Mouse (Mus musculus) stomach, embryonic 16.5 days (tissue): Measurements from ENCODE around the gene Hist1h2bb. TPM values are rescaled to one million over a fixed set of nuclear protein-coding genes. Genes with fewer than 3 reads are reported as not detected.
"Not testable (repeated sequence)": the region's sequence is repeated elsewhere in the genome, so short reads cannot be mapped to it uniquely, and the experiment has no call there.

Experiments used
- ATAC-seq: fragments of 200-750 bp; cut with Nextera tagmentation; 2 replicates; pipeline ENCODE4 v1.8.0; 2017; ENCODE audit warnings: moderate number of reproducible peaks, moderate TSS enrichment; ENCODE audit not compliant: insufficient read depth, low FRiP score
- H3K27ac ChIP-seq: fragments of 300-500 bp; sonication (generic); 2 replicates; pipeline ENCODE4 v1.5.1; 2014; ENCODE audit warnings: low read length
- H3K27me3 ChIP-seq: fragments of 300-500 bp; sonication (generic); 2 replicates; pipeline ENCODE4 v1.6.1; 2014; ENCODE audit warnings: low read length, control low read depth, mixed read lengths; ENCODE audit not compliant: control insufficient read depth, insufficient read depth
- H3K36me3 ChIP-seq: fragments of 300-500 bp; sonication (generic); 2 replicates; pipeline ENCODE4 v1.6.1; 2014; ENCODE audit warnings: low read length; ENCODE audit not compliant: control insufficient read depth, insufficient read depth
- H3K4me1 ChIP-seq: fragments of 300-500 bp; sonication (generic); 2 replicates; pipeline ENCODE4 v1.6.1; 2014; ENCODE audit warnings: low read length, control low read depth, mixed read lengths; ENCODE audit not compliant: control insufficient read depth, insufficient read depth
- H3K4me2 ChIP-seq: fragments of 300-500 bp; sonication (generic); 2 replicates; pipeline ENCODE4 v1.6.1; 2014; ENCODE audit warnings: low read depth, low read length, mixed read lengths
- H3K4me3 ChIP-seq: fragments of 300-500 bp; sonication (generic); replicated peaks from 2 replicates; pipeline ENCODE4 v1.5.1; 2014; ENCODE audit warnings: mild to moderate bottlenecking, low read length
- H3K9ac ChIP-seq: fragments of 300-500 bp; sonication (generic); 2 replicates; pipeline ENCODE4 v1.6.1; 2014; ENCODE audit warnings: low read length
- H3K9me3 ChIP-seq: fragments of 300-500 bp; sonication (generic); replicated peaks from 2 replicates; pipeline ENCODE4 v1.6.1; 2016; ENCODE audit warnings: low read length, control low read depth; ENCODE audit not compliant: control insufficient read depth
- WGBS: fragments of 180-500 bp; shearing (Covaris S2); extraction: QIAGEN DNeasy Blood & Tissue Kit; methylation state at CpG from one replicate; pipeline ENCODE4 v1.1.7; 2014; 5-methylcytosine and 5-hydroxymethylcytosine counted together
- microRNA-seq: library from miRNA; unstranded; fragments of <30 nt; microRNA quantifications from one replicate; pipeline ENCODE4, GENCODE M21; 2016
- polyA plus RNA-seq: library from polyadenylated mRNA; unstranded; fragments of >200 nt; fragmentation: Nextera tagmentation; extraction: Ambion mirVana; gene quantifications from 2 replicates; pipeline ENCODE4 v1.2.1, GENCODE M21; 2015

The Hist1h2bb gene
- polyA plus RNA-seq, 1 experiment from 2014 or later: 2.9 TPM

DNA sequence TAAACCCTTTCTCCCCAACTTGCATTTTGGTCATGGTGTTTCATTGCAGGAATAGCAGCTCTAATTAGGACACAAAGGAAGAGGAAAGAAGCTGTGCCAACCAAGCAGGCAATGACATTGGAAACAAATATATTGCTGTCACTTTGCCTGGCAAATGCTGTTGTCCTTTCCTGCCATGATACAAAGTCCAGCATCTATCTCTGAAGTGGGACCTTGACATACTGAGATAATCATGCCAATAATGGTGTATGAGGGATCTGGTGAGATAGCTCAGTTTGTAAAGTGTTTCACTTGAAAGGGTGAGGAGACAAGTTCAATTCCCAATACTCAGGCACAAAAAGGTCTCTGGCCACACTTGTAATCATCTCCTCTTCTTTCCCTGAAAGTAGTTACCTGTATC, 20.2 kb downstream of the Hist1h2bb start:
- no peak overlapping the region for H3K4me2 ChIP-seq
- H3K9ac ChIP-seq: no peak overlapping the region
- H3K4me3 ChIP-seq: no peak overlapping the region
- H3K9me3 ChIP-seq: no peaks in the 10 kb centered on the region
- ATAC-seq: no peak
- no peak overlapping the region for H3K27ac ChIP-seq
- H3K4me1 ChIP-seq: peaks cover 13% of the 10 kb centered on the region
- H3K36me3 ChIP-seq: no peaks in the 10 kb centered on the region
- no peaks in the 10 kb centered on the region for H3K27me3 ChIP-seq

DNA sequence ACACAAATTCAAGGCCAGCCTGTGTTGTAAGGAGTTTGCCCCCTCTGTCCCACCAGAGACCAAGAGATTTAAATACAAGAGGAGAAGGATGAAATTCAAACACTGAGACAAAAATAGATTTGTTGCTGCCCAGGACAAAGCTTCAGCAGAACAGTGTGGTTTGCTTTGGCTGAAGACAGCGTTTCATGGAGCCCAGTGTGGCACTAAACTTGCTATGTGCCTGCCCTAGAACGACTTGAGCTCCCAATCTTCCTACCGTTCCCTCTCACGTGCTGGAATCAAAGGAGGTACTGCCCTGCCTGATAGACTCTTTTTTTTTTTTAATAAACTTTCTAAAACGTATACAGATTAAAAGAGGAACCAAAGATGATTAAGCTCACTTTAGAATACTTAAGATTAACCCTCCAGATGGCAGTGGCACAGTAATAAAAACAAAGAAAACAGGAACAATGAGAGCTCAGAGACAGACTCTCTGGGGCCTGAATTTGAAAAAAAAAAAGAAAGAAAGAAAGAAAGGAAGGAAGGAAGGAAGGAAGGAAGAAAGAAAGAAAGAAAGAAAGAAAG, 22.4 kb downstream of the Hist1h2bb start:
- Histone ChIP-seq H3K9ac (no peak overlapping the region), H3K27ac (no peak overlapping the region), H3K9me3 (no peaks in the 10 kb centered on the region), H3K4me2 (no peak overlapping the region), H3K4me3 (no peak overlapping the region), H3K27me3 (no peaks in the 10 kb centered on the region), H3K36me3 (no peaks in the 10 kb centered on the region), H3K4me1 (peaks cover 6% of the 10 kb centered on the region)
- WGBS: 49% methylated on average over 5 of the region's 5 CpGs
- ATAC-seq: no peak

DNA sequence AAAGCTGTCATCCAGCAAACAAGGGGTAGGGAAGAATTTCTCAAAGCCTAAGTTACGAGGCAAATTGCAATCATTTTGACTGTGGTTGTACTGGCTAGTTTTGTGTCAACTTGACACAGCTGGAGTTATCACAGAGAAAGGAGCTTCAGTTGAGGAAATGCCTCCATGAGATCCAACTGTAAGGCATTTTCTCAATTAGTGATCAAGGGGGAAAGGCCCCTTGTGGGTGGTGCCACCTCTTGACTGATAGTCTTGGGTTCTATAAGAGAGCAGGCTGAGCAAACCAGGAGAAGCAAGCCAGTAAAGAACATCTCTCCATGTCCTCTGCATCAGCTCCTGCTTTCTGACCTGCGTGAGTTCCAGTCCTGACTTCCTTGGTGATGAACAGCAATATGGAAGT, 23.1 kb downstream of the Hist1h2bb start, which contains the start of gene Trim38:
TSS of gene Trim38 (plus strand) at position 301 of the 400 bp plus-strand sequence.
- ATAC-seq, H3K27me3 ChIP-seq, H3K27ac ChIP-seq, H3K36me3 ChIP-seq, H3K4me2 ChIP-seq, H3K9ac ChIP-seq, H3K4me3 ChIP-seq, H3K4me1 ChIP-seq, H3K9me3 ChIP-seq: not testable (repeated sequence)
- WGBS: 77% methylated on average over 2 of the region's 2 CpGs

DNA sequence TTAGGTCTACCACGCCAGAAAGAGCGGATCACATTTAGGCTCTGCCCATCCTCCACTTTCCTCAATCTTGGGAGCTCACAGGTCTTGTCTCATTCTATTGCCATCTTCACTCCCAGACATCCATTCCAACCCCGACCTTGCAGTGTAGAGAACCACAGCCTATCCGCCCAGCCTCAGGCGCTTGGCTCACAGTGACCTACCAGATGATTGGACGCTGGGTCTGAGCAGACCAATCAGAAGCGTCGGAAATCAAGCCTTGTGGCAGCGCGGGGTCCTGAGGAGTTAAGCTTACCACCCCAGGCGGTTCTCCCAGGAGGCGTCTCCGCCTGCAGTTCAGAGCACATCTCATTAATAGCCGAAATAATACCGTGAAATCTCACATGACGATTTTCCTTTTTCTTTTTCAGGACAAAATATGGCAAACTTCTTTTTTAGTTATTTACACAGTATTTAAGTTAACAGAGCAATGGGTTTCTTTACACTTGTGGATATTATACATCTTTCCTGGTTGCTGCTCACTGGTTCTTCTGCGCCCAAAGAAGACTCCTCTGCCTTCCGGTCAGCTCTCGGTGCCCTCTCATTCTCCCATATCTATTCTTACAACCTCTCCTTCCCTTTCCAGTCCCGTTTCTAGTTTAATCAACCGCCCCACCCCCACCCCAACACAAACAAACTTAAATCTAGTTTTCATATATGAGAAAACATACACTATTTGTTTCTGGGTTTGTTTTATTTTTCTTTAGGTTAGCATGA, 26.2 kb downstream of the Hist1h2bb start:
- Histone ChIP-seq H3K27ac (no peak overlapping the region), H3K27me3 (no peaks in the 10 kb centered on the region), H3K9me3 (no peaks in the 10 kb centered on the region), H3K4me2 (peak overlapping the region; percentile 43), H3K4me1 (no peaks in the 10 kb centered on the region), H3K4me3 (peak overlapping the region; percentile 8), H3K9ac (no peak overlapping the region), H3K36me3 (no peaks in the 10 kb centered on the region)
- ATAC-seq: peak; percentile 88
- 21% methylated on average over 21 of the region's 21 CpGs for WGBS

DNA sequence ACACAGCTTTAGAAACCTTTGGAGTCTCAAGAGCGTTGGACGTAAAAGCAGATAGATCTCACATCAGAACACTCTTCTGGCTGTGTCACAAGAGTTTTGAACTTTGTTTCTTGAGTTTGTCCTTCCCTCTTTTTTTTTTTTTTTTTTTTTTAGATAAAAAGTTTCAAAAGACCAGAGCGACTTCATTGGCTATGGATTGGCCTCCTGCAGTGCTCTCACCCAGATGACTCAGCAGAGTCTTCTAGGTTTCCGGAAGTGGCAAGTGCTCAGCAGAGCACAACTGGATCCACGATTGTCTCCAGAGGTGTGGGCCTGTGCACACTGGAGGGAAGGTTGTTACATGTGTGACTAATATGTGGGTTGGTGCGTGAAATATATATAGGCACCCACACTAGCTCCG, 31.8 kb downstream of the Hist1h2bb start:
- H3K4me2 ChIP-seq: no peak overlapping the region
- no peak overlapping the region for H3K9ac ChIP-seq
- ATAC-seq: no peak
- H3K36me3 ChIP-seq: no peaks in the 10 kb centered on the region
- no peaks in the 10 kb centered on the region for H3K27me3 ChIP-seq
- no peaks in the 10 kb centered on the region for H3K9me3 ChIP-seq
- H3K4me1 ChIP-seq: no peaks in the 10 kb centered on the region
- WGBS: 91% methylated on average over 7 of the region's 7 CpGs
- H3K4me3 ChIP-seq: no peak overlapping the region
- H3K27ac ChIP-seq: no peak overlapping the region

DNA sequence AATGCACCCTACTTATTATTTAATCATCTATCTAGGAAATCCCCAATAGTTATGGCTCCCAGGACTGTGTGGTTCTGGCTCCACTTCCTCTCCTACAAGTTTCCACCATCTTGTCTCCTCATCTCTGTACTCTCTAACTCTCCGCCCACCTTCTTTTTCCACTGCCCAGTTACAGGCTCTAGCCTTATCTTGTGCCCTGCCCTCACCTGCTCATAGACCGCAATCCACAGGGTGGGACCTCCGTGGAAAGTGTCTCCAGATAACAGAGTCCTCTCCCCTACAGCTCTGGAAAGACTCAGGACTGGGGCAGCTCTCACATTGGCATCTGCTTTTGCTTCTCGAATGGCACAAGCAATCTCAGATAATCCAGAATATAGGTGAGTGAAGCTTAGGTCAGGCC, 32.5 kb downstream of the Hist1h2bb start:
- H3K9me3 ChIP-seq: no peaks in the 10 kb centered on the region
- ATAC-seq: no peak
- no peak overlapping the region for H3K4me2 ChIP-seq
- no peak overlapping the region for H3K9ac ChIP-seq
- H3K4me3 ChIP-seq: no peak overlapping the region
- H3K27ac ChIP-seq: no peak overlapping the region
- no peaks in the 10 kb centered on the region for H3K27me3 ChIP-seq
- 68% methylated on average over 4 of the region's 4 CpGs for WGBS
- no peaks in the 10 kb centered on the region for H3K4me1 ChIP-seq
- H3K36me3 ChIP-seq: no peaks in the 10 kb centered on the region

DNA sequence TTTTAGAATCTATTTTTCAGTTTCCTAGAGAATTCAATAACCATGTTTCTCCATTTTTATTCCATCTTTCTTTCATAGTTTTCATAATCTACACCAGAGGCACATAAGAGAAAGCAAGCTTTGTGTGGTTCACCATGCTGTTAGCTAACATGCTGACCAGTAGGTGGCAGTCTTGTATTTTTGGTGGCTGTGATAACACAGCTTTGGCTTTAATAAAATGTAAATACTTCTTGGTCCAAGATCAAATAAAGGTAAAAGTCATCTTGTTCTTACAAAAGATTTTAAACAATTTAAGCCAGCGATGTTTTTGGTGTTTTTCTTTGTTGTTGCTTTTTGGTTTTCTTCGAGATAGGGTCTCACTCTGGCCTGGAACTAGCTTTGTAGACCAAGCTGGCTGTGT, 46.0 kb downstream of the Hist1h2bb start:
- no peak overlapping the region for H3K4me3 ChIP-seq
- no peak for ATAC-seq
- no peak overlapping the region for H3K9ac ChIP-seq
- no peaks in the 10 kb centered on the region for H3K9me3 ChIP-seq
- H3K27ac ChIP-seq: no peak overlapping the region
- H3K27me3 ChIP-seq: no peaks in the 10 kb centered on the region
- WGBS: 42% methylated on average over 2 of the region's 2 CpGs
- no peak overlapping the region for H3K4me2 ChIP-seq
- H3K4me1 ChIP-seq: no peaks in the 10 kb centered on the region
- no peaks in the 10 kb centered on the region for H3K36me3 ChIP-seq

Small RNA genes lying within 50 kb of the gene (microRNA-seq; reads per million reads assigned to microRNA genes)
- gene Gm44314 (not detected), gene Gm44484 (not detected)

Other genes with a start within 250 kb of the Hist1h2bb start
- 5.7 and 6.3 TPM in 2 replicates for gene Hist1h4h, start 215.7 kb upstream of the Hist1h2bb start, polyA plus RNA-seq
- 0.74 and 3.1 TPM in 2 replicates for gene Hist1h2af, start 212.8 kb upstream of the Hist1h2bb start, polyA plus RNA-seq
- gene Hist1h3g, start 211.3 kb upstream of the Hist1h2bb start, polyA plus RNA-seq: 4.7 and 6.1 TPM in 2 replicates
- 1.1 and 1.4 TPM in 2 replicates for gene Hist1h2bh, start 203.3 kb upstream of the Hist1h2bb start, polyA plus RNA-seq
- gene Hist1h3f, start 202.7 kb upstream of the Hist1h2bb start, polyA plus RNA-seq: 0.81 and 0.90 TPM in 2 replicates
- 1.6 TPM in 1 of 2 replicates, not detected in the other for gene Hist1h4f, start 195.1 kb upstream of the Hist1h2bb start, polyA plus RNA-seq
- gene Hist1h1d, start 193.5 kb upstream of the Hist1h2bb start, polyA plus RNA-seq: 0.67 and 0.93 TPM in 2 replicates
- gene Hist1h3e, start 184.4 kb upstream of the Hist1h2bb start, polyA plus RNA-seq: 2.8 and 3.6 TPM in 2 replicates
- gene Hist1h2ae, start 175.5 kb upstream of the Hist1h2bb start, polyA plus RNA-seq: 34.0 and 56.1 TPM in 2 replicates
- 16.8 and 17.5 TPM in 2 replicates for gene Hist1h2bg, start 175.3 kb upstream of the Hist1h2bb start, polyA plus RNA-seq
- gene Hist1h2bf, start 172.5 kb upstream of the Hist1h2bb start, polyA plus RNA-seq: 1.7 and 3.0 TPM in 2 replicates
- gene Hist1h2ad, start 172.4 kb upstream of the Hist1h2bb start, polyA plus RNA-seq: 2.5 TPM in 2 replicates
- gene Hist1h3d, start 171.0 kb upstream of the Hist1h2bb start, polyA plus RNA-seq: 6.3 and 6.5 TPM in 2 replicates
- 60.7 and 86.3 TPM in 2 replicates for gene Hist1h4d, start 165.1 kb upstream of the Hist1h2bb start, polyA plus RNA-seq
- gene Hist1h2be, start 125.6 kb upstream of the Hist1h2bb start, polyA plus RNA-seq: 2.8 and 3.0 TPM in 2 replicates
- gene Hist1h1e, start 124.2 kb upstream of the Hist1h2bb start, polyA plus RNA-seq: 11.3 and 16.6 TPM in 2 replicates
- 1.7 TPM in 2 replicates for gene Hist1h2ac, start 62.8 kb upstream of the Hist1h2bb start, polyA plus RNA-seq
- 101 and 102 TPM in 2 replicates for gene Hist1h2bc, start 62.5 kb upstream of the Hist1h2bb start, polyA plus RNA-seq
- gene Hist1h1t, start 50.9 kb upstream of the Hist1h2bb start, polyA plus RNA-seq: 0.14 TPM in 1 of 2 replicates, not detected in the other
- 4.5 and 4.8 TPM in 2 replicates for gene Hist1h4c, start 48.3 kb upstream of the Hist1h2bb start, polyA plus RNA-seq
- gene Hfe, start 35.9 kb upstream of the Hist1h2bb start, polyA plus RNA-seq: 8.8 and 9.6 TPM in 2 replicates
- gene Hist1h1c, start 7.9 kb upstream of the Hist1h2bb start, polyA plus RNA-seq: 53.4 and 58.0 TPM in 2 replicates
- 3.1 and 3.7 TPM in 2 replicates for gene Hist1h3c, start 1.1 kb upstream of the Hist1h2bb start, polyA plus RNA-seq
- 16.2 and 26.2 TPM in 2 replicates for gene Hist1h2ab, start 4.4 kb downstream of the Hist1h2bb start, polyA plus RNA-seq
- 7.0 and 7.5 TPM in 2 replicates for gene Hist1h3b, start 5.5 kb downstream of the Hist1h2bb start, polyA plus RNA-seq
- gene Hist1h4b, start 10.3 kb downstream of the Hist1h2bb start, polyA plus RNA-seq: 1.2 and 3.7 TPM in 2 replicates
- gene Hist1h4a, start 14.5 kb downstream of the Hist1h2bb start, polyA plus RNA-seq: 0.28 and 1.5 TPM in 2 replicates
- gene Hist1h3a, start 15.7 kb downstream of the Hist1h2bb start, polyA plus RNA-seq: 2.0 and 3.5 TPM in 2 replicates
- gene Hist1h1a, start 16.9 kb downstream of the Hist1h2bb start, polyA plus RNA-seq: 1.3 TPM in 2 replicates
- not detected in 2 replicates for gene Trim38, start 23.2 kb downstream of the Hist1h2bb start, polyA plus RNA-seq
- 0.06 and 0.11 TPM in 2 replicates for gene Slc17a2, start 60.3 kb downstream of the Hist1h2bb start, polyA plus RNA-seq
- 0.27 and 0.41 TPM in 2 replicates for gene Slc17a3, start 92.7 kb downstream of the Hist1h2bb start, polyA plus RNA-seq
- 0.22 TPM in 1 of 2 replicates, not detected in the other for gene Slc17a1, start 121.0 kb downstream of the Hist1h2bb start, polyA plus RNA-seq
- gene Slc17a4, start 168.3 kb downstream of the Hist1h2bb start, polyA plus RNA-seq: 2.7 and 3.1 TPM in 2 replicates
- gene Hist1h2ba, start 187.4 kb downstream of the Hist1h2bb start, polyA plus RNA-seq: not detected in 2 replicates
- gene Hist1h2aa, start 187.7 kb downstream of the Hist1h2bb start, polyA plus RNA-seq: not detected in 2 replicates
- 4.9 and 6.1 TPM in 2 replicates for gene Scgn, start 244.5 kb downstream of the Hist1h2bb start, polyA plus RNA-seq